In genomic region chr1:152799897-152800296, GRCm38 (mm10) we compare ENCODE assay signal across 8 mouse cellular contexts. TPM values are rescaled to one million over a fixed set of nuclear protein-coding genes. Genes with fewer than 3 reads are reported as not detected.
A peak's percentile ranks its signal among the peaks of the same experiment; 100 is the strongest.
DNase-seq lines count a peak whose midpoint lies in the region; ATAC-seq and TF ChIP-seq lines count a peak whose summit lies in the region.

Gene Ncf2 (plus strand): TSS chr1:152800194.

- H3K4me1 ChIP-seq in kidney, adult 2 months (ENCODE audit: control insufficient read depth, insufficient read depth, low read length): no peaks in the 10 kb centered on the region
- peaks cover 7% of the 10 kb centered on the region; the same call in 1 of the 2 replicates for H3K4me1 ChIP-seq in embryonic facial prominence, embryonic 13.5 days
- peaks cover 3% of the 10 kb centered on the region; the same call in 1 of the 2 replicates for H3K4me1 ChIP-seq in hindbrain, embryonic 16.5 days (ENCODE audit: control insufficient read depth, insufficient read depth, low read depth, low read length)
- 0 out of 2 replicates have a peak, but pooled peaks cover 3% of the 10 kb centered on the region for H3K4me1 ChIP-seq in midbrain, embryonic 14.5 days (ENCODE audit: control insufficient read depth, insufficient read depth, low read length)

- no peak for TF ChIP-seq CTCF in kidney, adult 2 months (conservative IDR thresholded peaks at IDR 0.05; ENCODE audit: insufficient read depth, insufficient read length, low read depth, low read length)

- peak within 1 kb of the TSS; percentile 17; the same call in 1 of the 2 replicates for H3K4me3 ChIP-seq in kidney, adult 2 months (ENCODE audit: insufficient read depth, low read depth, low read length)
- no peak within 1 kb of the TSS for H3K4me3 ChIP-seq in embryonic facial prominence, embryonic 13.5 days
- H3K4me3 ChIP-seq in hindbrain, embryonic 16.5 days (ENCODE audit: low read length): no peak within 1 kb of the TSS
- no peak within 1 kb of the TSS for H3K4me3 ChIP-seq in midbrain, embryonic 14.5 days (replicated peaks; ENCODE audit: low read depth, low read length)

- TF ChIP-seq POLR2A in kidney, adult 2 months (IDR thresholded peaks at IDR 0.05; ENCODE audit: low read depth, low read length): no peak

- H3K9ac ChIP-seq in embryonic facial prominence, embryonic 13.5 days: no peak within 1 kb of the TSS
- H3K9ac ChIP-seq in hindbrain, embryonic 16.5 days (ENCODE audit: low read depth, low read length): no peak within 1 kb of the TSS; the same call in 1 of the 2 replicates
- H3K9ac ChIP-seq in midbrain, embryonic 14.5 days (replicated peaks; ENCODE audit: low read length): no peak within 1 kb of the TSS

- no peaks in the 10 kb centered on the region for H3K9me3 ChIP-seq in embryonic facial prominence, embryonic 13.5 days
- H3K9me3 ChIP-seq in hindbrain, embryonic 16.5 days (ENCODE audit: control insufficient read depth, low read length): no peaks in the 10 kb centered on the region
- no peaks in the 10 kb centered on the region for H3K9me3 ChIP-seq in midbrain, embryonic 14.5 days (ENCODE audit: control insufficient read depth, low read length)

- 35% methylated on average over 2 of the region's 2 CpGs for WGBS in kidney, adult 2 months
- WGBS in embryonic facial prominence, embryonic 13.5 days: 14% methylated on average over 2 of the region's 2 CpGs
- WGBS in hindbrain, embryonic 16.5 days: 18% methylated on average over 2 of the region's 2 CpGs
- WGBS in midbrain, embryonic 14.5 days: 5% methylated on average over 2 of the region's 2 CpGs

- DNase-seq in kidney, adult 2 months: peak; percentile 28
- DNase-seq in kidney, adult 9 months: no peak
- DNase-seq in midbrain, embryonic 14.5 days: peak; percentile 46
- DNase-seq in cerebellum, postnatal 10 days: no peak
- no peak for DNase-seq in cerebellum, postnatal 25 days
- no peak for DNase-seq in cerebellum, adult 8-10 months

- no peaks in the 10 kb centered on the region for H3K27me3 ChIP-seq in kidney, adult 2 months (replicated peaks; ENCODE audit: control insufficient read depth, insufficient read depth, low read length)
- H3K27me3 ChIP-seq in embryonic facial prominence, embryonic 13.5 days: no peaks in the 10 kb centered on the region
- H3K27me3 ChIP-seq in hindbrain, embryonic 16.5 days (replicated peaks; ENCODE audit: control insufficient read depth, insufficient read depth, low read length): no peaks in the 10 kb centered on the region
- H3K27me3 ChIP-seq in midbrain, embryonic 14.5 days (ENCODE audit: control insufficient read depth, insufficient read depth, low read length): no peaks in the 10 kb centered on the region

- ATAC-seq in embryonic facial prominence, embryonic 13.5 days (ENCODE audit: insufficient number of reproducible peaks, insufficient read depth, low FRiP score, low TSS enrichment, low read depth): peak; percentile 56; the same call in 1 of the 2 replicates
- peak; percentile 80 for ATAC-seq in hindbrain, embryonic 16.5 days
- ATAC-seq in midbrain, embryonic 14.5 days (ENCODE audit: low FRiP score, low TSS enrichment): no peak

- peak within 1 kb of the TSS; percentile 49 for H3K27ac ChIP-seq in kidney, adult 2 months (ENCODE audit: insufficient read depth, low read depth, low read length)
- no peak within 1 kb of the TSS for H3K27ac ChIP-seq in embryonic facial prominence, embryonic 13.5 days
- 0 out of 2 replicates have a peak within 1 kb of the TSS, but pooled peaks have one; percentile 23 for H3K27ac ChIP-seq in hindbrain, embryonic 16.5 days (ENCODE audit: low read depth, low read length)
- 0 out of 2 replicates have a peak within 1 kb of the TSS, but pooled peaks have one; percentile 0 for H3K27ac ChIP-seq in midbrain, embryonic 14.5 days (replicated peaks; ENCODE audit: low read depth, low read length)

- no peaks in the 10 kb centered on the region for H3K36me3 ChIP-seq in kidney, adult 2 months (ENCODE audit: control insufficient read depth, insufficient read depth, low read length)
- no peaks in the 10 kb centered on the region for H3K36me3 ChIP-seq in embryonic facial prominence, embryonic 13.5 days
- no peaks in the 10 kb centered on the region for H3K36me3 ChIP-seq in hindbrain, embryonic 16.5 days (ENCODE audit: control insufficient read depth, insufficient read depth, low read length)
- H3K36me3 ChIP-seq in midbrain, embryonic 14.5 days (ENCODE audit: control insufficient read depth, insufficient read depth, low read length): no peaks in the 10 kb centered on the region

- H3K4me2 ChIP-seq in embryonic facial prominence, embryonic 13.5 days: no peak within 1 kb of the TSS
- H3K4me2 ChIP-seq in hindbrain, embryonic 16.5 days (ENCODE audit: low read length): no peak within 1 kb of the TSS
- no peak within 1 kb of the TSS for H3K4me2 ChIP-seq in midbrain, embryonic 14.5 days (ENCODE audit: low read length)

RNA-seq across cellular contexts. Expression of gene Ncf2, which starts in this region (rescaled TPM):
- 2.6 and 4.2 TPM in 2 replicates for polyA plus RNA-seq in kidney, adult 2 months (2012; rRNA removed)
- polyA plus RNA-seq in embryonic facial prominence, embryonic 13.5 days (2015; fragmentation: Nextera tagmentation; extraction: Ambion mirVana): 3.4 and 3.6 TPM in 2 replicates
- polyA plus RNA-seq in hindbrain, embryonic 16.5 days (2015; fragmentation: Nextera tagmentation; extraction: Ambion mirVana): 2.7 and 2.9 TPM in 2 replicates
- polyA plus RNA-seq in midbrain, embryonic 14.5 days (2014; fragmentation: Nextera tagmentation; extraction: Ambion mirVana): 0.69 and 3.4 TPM in 2 replicates

Comparison
In these comparisons a context has a peak if more than half of its experiments do, and no peak if none do; other contexts are left out.
1. DNase-seq: peak in kidney, adult 2 months (single experiment) and midbrain, embryonic 14.5 days (single experiment); none in kidney, adult 9 months (single experiment), cerebellum, postnatal 10 days (0 of 2), cerebellum, postnatal 25 days (0 of 2) and cerebellum, adult 8-10 months (single experiment).